Mouse (Mus musculus) embryonic facial prominence, embryonic 14.5 days (tissue): Measurements from ENCODE around the gene Fam222a. TPM values are rescaled to one million over a fixed set of nuclear protein-coding genes. Genes with fewer than 3 reads are reported as not detected.

Experiments
- polyA plus RNA-seq: library from polyadenylated mRNA; unstranded; fragments of >200 nt; fragmentation: Nextera tagmentation; extraction: Ambion mirVana; gene quantifications from 2 replicates; pipeline ENCODE4 v1.2.1, GENCODE M21; 2014

Fam222a gene
- polyA plus RNA-seq, 1 experiment from 2014 or later = 1.4 TPM

Other genes starting within 250 kb of the Fam222a start
- 111 and 115 TPM in 2 replicates for gene Kctd10, start 187.5 kb upstream of the Fam222a start, polyA plus RNA-seq
- 44.5 and 47.5 TPM in 2 replicates for gene Ube3b, start 187.4 kb upstream of the Fam222a start, polyA plus RNA-seq
- 26.1 and 30.8 TPM in 2 replicates for gene Mmab, start 124.0 kb upstream of the Fam222a start, polyA plus RNA-seq
- gene Mvk, start 123.7 kb upstream of the Fam222a start, polyA plus RNA-seq = 42.6 and 48.2 TPM in 2 replicates
- gene Trpv4, start 90.4 kb downstream of the Fam222a start, polyA plus RNA-seq = 11.9 TPM in 2 replicates
- gene Gltp, start 123.0 kb downstream of the Fam222a start, polyA plus RNA-seq = 123 and 129 TPM in 2 replicates
- gene Tchp, start 139.7 kb downstream of the Fam222a start, polyA plus RNA-seq = 10.9 and 11.4 TPM in 2 replicates
- gene Ankrd13a, start 206.7 kb downstream of the Fam222a start, polyA plus RNA-seq = 61.4 and 65.4 TPM in 2 replicates
- gene Git2, start 207.5 kb downstream of the Fam222a start, polyA plus RNA-seq = 40.1 and 42.0 TPM in 2 replicates